Mouse (Mus musculus): Measurements from ENCODE around the gene Gm13278.
"Not testable (repeated sequence)": the region's sequence is repeated elsewhere in the genome, so short reads cannot be mapped to it uniquely, and the experiment has no call there.

Gm13278 gene

DNA sequence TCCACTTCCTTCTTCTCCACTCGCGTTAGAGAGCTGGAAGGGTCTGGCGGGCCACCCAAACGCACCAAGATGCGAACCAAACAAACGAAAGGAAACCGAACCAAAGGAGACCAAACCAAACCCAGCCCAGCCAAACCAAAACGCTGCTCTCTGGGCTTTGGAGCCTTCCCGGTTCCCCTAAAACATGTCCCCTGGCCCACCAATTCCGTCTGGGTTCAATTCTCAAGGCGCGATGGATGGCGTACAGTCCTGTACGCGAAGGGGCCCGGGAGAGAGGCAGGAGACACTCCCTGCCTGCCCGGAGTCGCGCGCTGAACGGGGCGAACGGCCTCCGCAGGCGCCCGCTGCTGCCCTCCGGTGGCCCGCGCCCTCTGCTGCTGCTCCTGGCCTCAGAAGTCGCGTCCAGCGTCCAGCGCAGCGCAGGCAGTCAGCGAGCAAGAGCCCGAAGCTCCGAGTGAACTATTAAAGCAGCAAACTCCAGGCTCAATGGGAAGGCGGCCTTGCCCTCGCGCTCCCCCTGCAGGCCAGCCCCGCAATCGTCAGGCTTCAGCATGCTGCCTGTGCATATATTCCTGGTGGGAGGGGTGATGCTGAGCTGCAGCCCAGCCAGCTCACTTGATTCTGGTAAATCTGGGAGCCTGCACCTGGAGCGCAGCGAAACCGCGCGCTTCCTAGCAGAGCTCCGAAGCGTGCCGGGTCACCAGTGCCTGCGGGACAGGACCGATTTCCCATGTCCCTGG, 2.8 kb downstream of the Gm13278 start, which contains the start of gene Gm13275:
Gene Gm13275, plus strand, starts transcription at position 552 of the 740 bp plus-strand sequence.
- ATAC-seq (ENCODE audit: low TSS enrichment) = not testable (repeated sequence)

DNA sequence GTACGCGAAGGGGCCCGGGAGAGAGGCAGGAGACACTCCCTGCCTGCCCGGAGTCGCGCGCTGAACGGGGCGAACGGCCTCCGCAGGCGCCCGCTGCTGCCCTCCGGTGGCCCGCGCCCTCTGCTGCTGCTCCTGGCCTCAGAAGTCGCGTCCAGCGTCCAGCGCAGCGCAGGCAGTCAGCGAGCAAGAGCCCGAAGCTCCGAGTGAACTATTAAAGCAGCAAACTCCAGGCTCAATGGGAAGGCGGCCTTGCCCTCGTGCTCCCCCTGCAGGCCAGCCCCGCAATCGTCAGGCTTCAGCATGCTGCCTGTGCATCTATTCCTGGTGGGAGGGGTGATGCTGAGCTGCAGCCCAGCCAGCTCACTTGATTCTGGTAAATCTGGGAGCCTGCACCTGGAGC, 5.7 kb downstream of the Gm13278 start, which contains the start of gene Gm13279:
Gene Gm13279, plus strand, starts transcription at position 301 of the 400 bp plus-strand sequence.
- not testable (repeated sequence) for ATAC-seq (ENCODE audit: low TSS enrichment)

DNA sequence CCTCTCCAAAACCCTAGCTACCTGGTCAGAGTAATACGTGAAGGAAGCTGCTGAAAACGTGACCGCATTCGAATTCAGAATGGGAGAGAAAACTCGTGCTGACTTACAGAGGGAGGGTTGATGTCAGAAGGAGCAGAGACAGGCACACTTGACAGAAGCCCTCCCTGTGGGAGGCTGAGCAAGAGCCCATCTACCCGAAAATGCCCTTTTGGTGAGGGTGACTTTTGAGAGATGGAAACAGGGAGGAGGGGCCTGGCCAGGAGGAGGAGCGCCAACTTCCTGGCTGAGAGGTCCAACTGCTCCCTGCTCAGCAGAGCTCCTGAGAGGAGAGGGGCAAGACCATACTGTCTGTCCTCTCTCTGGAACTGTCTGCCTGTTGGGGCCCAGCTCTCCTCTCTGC, 8.0 kb downstream of the Gm13278 start, which contains the start of gene Gm13285:
Gene Gm13285, plus strand, starts transcription at position 301 of the 400 bp plus-strand sequence.
- ATAC-seq (ENCODE audit: low TSS enrichment) = not testable (repeated sequence)

DNA sequence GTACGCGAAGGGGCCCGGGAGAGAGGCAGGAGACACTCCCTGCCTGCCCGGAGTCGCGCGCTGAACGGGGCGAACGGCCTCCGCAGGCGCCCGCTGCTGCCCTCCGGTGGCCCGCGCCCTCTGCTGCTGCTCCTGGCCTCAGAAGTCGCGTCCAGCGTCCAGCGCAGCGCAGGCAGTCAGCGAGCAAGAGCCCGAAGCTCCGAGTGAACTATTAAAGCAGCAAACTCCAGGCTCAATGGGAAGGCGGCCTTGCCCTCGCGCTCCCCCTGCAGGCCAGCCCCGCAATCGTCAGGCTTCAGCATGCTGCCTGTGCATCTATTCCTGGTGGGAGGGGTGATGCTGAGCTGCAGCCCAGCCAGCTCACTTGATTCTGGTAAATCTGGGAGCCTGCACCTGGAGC, 11.6 kb downstream of the Gm13278 start, which contains the start of gene Gm13287:
Gene Gm13287, plus strand, starts transcription at position 301 of the 400 bp plus-strand sequence.
- not testable (repeated sequence) for ATAC-seq (ENCODE audit: low TSS enrichment)

DNA sequence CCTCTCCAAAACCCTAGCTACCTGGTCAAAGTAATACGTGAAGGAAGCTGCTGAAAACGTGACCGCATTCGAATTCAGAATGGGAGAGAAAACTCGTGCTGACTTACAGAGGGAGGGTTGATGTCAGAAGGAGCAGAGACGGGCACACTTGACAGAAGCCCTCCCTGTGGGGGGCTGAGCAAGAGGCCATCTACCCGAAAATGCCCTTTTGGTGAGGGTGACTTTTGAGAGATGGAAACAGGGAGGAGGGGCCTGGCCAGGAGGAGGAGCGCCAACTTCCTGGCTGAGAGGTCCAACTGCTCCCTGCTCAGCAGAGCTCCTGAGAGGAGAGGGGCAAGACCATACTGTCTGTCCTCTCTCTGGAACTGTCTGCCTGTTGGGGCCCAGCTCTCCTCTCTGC, 13.9 kb downstream of the Gm13278 start, which contains the start of gene Gm13288:
Gene Gm13288, plus strand, starts transcription at position 301 of the 400 bp plus-strand sequence.
- ATAC-seq (ENCODE audit: low TSS enrichment) = not testable (repeated sequence)

DNA sequence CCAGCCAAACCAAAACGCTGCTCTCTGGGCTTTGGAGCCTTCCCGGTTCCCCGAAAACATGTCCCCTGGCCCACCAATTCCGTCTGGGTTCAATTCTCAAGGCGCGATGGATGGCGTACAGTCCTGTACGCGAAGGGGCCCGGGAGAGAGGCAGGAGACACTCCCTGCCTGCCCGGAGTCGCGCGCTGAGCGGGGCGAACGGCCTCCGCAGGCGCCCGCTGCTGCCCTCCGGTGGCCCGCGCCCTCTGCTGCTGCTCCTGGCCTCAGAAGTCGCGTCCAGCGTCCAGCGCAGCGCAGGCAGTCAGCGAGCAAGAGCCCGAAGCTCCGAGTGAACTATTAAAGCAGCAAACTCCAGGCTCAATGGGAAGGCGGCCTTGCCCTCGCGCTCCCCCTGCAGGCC, 14.4 kb downstream of the Gm13278 start:
- not testable (repeated sequence) for ATAC-seq (ENCODE audit: low TSS enrichment)

DNA sequence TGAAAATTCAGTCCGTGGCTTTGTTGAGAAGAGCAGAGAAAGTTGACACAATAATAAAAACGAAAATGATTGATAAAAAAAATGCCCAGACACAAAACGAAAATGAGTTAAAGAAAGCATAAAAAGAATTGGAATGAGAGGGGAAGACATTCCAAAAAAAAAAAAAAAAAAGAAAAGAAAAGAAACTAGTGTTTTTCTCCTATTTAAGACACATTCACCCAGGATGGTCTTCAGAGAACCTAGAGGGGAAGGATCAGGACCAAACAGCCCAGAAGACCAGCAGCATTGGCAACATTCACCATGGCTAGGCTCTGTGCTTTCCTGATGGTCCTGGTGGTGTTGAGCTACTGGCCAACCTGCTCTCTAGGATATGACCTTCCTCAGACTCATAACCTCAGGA, 24.6 kb downstream of the Gm13278 start, which contains the start of gene Ifna7:
Gene Ifna7, plus strand, starts transcription at position 301 of the 400 bp plus-strand sequence.
- no peak for ATAC-seq (ENCODE audit: low TSS enrichment)

DNA sequence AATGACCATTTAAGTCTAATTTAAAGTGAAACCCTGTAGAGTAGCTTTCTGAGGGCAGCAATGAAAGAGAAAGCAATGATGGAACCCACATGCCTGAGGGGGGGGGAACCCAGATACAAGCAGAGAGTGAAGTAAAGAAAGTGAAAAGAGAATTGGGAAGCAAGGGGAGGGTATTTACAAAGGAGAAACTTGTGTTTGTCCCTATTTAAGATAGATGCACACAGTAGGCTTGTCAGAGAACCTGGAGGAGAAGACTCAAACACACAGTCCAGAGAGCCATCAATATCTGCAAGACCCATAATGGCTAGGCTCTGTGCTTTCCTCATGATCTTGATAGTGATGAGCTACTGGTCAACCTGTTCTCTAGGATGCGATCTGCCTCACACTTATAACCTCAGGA, 28.3 kb downstream of the Gm13278 start, which contains the start of gene Ifna11:
Gene Ifna11, plus strand, starts transcription at position 301 of the 400 bp plus-strand sequence.
- ATAC-seq (ENCODE audit: low TSS enrichment) = no peak

DNA sequence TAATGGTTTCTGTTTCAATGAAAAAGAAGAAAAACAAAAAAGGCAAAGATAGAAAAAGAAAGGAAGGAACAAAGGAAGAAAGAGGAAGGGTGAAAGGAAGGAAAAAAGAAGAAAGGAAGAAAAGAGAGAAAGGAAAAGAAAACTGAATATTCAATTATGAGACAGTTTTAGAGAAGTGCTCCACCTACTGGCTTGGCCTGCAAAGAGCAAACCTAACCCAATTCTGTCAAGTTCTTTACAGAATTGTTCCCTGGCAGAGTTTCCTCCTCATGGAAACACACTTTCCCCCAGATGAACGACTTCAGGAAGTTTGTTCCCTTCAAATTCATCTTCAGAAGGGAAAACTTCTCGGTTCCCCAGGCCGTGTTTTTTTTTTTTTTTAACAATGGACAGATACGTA, 31.6 kb downstream of the Gm13278 start:
- ATAC-seq (ENCODE audit: low TSS enrichment) = peak; percentile 77

DNA sequence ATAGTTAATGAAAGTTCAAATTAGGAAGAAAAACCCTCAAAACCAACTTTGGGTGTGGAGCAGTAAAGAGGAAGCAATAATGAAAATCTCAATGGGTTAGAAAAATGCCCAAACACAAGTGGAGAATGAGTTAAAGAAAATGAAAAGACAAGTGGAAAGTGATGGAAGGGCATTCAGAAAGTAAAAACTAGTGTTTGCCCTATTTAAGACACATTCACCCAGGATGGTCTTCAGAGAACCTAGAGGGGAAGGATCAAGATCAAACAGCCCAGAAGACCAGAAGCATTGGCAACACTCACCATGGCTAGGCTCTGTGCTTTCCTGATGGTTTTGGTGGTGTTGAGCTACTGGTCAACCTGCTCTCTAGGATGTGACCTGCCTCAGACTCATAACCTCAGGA, 35.8 kb downstream of the Gm13278 start, which contains the start of gene Ifna6:
Gene Ifna6, plus strand, starts transcription at position 301 of the 400 bp plus-strand sequence.
- not testable (repeated sequence) for ATAC-seq (ENCODE audit: low TSS enrichment)

DNA sequence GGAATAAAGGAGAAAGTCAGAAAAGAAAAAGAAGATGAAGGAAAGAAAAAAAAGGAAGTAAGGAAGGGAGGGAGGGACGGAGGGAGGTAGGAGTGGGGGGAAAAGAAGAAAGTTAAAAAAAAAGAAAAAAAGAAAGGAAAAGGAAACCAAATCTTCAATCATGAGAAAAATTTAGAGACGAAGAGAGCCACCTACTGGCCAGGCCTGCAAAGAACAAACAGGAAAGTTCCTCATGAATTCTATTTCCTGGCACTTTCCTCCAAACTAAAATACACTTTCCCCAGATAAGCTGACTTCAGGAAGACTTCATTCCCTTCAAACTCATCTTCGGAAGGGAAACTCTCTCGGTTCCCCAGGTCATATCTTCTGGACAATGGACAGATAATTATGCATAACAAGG, 39.2 kb downstream of the Gm13278 start:
- peak; percentile 67; the same call in 1 of the 2 replicates for ATAC-seq (ENCODE audit: low TSS enrichment)

DNA sequence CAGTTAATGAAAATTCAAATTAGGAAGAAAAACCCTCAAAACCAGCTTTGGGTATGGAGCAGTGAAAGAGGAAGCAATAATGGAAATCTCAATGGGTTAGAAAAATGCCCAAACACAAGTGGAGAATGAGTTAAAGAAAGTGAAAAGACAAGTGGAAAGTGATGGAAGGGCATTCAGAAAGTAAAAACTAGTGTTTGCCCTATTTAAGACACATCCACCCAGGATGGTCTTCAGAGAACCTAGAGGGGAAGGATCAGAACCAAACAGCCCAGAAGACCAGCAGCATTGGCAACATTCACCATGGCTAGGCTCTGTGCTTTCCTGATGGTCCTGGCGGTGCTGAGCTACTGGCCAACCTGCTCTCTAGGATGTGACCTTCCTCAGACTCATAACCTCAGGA, 43.9 kb downstream of the Gm13278 start, which contains the start of gene Ifna5:
Gene Ifna5, plus strand, starts transcription at position 301 of the 400 bp plus-strand sequence.
- not testable (repeated sequence) for ATAC-seq (ENCODE audit: low TSS enrichment)

DNA sequence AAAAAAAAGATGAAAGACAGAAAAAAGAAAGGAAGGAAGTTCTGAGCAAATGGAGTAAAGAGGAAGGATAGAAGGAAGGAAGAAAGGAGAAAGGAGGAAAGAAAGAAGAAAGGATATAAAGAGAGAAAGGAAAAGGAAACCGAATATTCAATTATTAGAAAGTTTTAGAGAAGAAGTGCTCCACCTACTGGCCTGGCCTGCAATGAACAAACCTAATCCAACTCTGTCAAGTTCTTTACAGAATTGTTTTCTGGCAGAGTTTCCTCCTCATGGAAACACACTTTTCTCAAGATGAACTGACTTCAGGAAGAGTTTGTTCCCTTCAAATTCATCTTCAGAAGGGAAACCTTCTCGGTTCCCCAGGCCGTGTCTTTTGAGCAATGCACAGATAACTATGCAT, 47.5 kb downstream of the Gm13278 start:
- ATAC-seq (ENCODE audit: low TSS enrichment) = peak; percentile 57; the same call in 1 of the 2 replicates

DNA sequence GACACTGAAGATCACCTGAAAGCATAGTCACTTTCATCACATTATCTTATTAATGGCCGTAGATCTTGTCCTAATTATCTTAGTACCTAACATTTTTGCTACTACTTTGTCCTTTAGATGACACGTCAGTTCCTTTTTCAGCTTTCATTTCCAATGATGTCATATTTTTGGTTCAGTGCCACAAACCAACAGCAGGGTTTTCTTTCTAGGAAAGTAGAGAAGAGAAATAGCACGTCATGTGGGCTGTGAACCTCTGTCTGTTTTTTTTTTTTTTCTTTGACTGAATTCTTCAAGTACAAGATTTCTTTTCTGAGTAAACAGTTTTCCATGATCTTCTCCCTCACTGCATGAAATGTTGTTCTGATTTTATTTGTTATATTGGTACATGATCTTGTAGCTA, 48.7 kb downstream of the Gm13278 start:
- ATAC-seq (ENCODE audit: low TSS enrichment) = no peak

DNA sequence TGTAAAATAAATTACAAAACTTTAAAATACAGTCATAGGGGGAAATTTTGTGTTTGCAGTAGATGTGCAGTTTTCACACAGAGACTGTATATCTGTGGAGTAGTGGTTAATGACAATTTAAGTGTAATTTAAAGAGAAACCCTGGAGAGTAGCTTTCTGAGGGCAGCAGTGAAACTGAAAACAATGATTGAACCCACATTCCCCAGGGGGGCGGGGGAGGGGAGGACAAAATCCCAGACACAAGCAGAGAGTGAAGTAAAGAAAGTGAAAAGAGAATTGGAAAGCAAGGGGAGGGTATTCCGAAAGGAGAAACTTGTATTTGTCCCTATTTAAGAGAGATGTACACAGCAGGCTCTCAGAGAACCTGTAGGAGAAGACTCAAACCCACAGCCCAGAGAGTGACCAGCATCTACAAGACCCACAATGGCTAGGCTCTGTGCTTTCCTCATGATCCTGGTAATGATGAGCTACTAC, 50.1 kb downstream of the Gm13278 start, which contains the start of gene Ifna4:
Gene Ifna4, plus strand, starts transcription at position 424 of the 474 bp plus-strand sequence.
- ATAC-seq (ENCODE audit: low TSS enrichment) = no peak

Measured in frontal cortex, adult (tissue).